Mouse (Mus musculus) megakaryocyte, embryonic 14.5 days (primary cell): ENCODE data around the gene Fars2.

Experiments used
- FLI1 ChIP-seq: IDR thresholded peaks from 2 replicates; pipeline ENCODE4 v1.6.1; 2012; ENCODE audit warnings: low read length, inconsistent platforms, mixed read lengths
- GATA1 ChIP-seq: IDR thresholded peaks from 3 replicates; pipeline ENCODE4 v1.6.1; 2012; ENCODE audit warnings: mixed read lengths, low read length, inconsistent platforms, borderline replicate concordance

DNA sequence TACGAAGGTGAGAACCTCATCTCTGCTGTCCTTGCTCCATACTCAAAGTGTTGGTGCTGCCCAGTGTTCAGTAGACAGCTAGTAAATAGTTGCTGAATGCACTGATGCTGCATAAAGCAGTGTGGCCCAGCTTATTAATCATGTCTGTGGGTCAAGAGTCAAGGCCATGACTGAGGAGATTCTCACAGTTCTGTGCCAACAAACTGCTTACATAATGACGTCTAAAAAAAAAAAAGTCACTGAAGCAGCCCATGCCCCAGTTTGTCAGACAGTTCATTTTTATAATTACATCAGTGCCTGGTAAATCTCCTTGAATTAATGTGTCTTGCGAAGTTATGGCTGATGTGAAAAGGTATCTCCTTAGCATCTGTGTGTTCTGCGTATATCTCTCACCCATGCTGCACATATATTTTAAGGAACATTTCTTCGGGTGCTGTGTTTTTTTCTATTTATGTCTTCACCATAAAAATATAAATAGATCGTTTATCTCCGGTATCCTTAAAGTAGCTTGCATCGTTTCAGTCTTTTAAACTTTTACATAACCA, 314.8 kb downstream of the Fars2 start:
- no peak for TF ChIP-seq FLI1
- TF ChIP-seq GATA1: no peak
